Mouse (Mus musculus) G1E (cell line): ENCODE results near the gene Emp2.

Source experiments
- CTCF ChIP-seq: IDR thresholded peaks from 2 replicates; pipeline ENCODE4 v1.5.1; 2012; ENCODE audit warnings: low read depth, low read length, inconsistent platforms, mixed read lengths
- GATA1 ChIP-seq: IDR thresholded peaks from 2 replicates; pipeline ENCODE4 v1.6.1; 2012; ENCODE audit warnings: borderline replicate concordance, low read length, inconsistent platforms, mixed read lengths
- POLR2AphosphoS5 ChIP-seq: IDR thresholded peaks from 2 replicates; pipeline ENCODE4 v1.6.1; 2012; ENCODE audit warnings: low read depth, low read length, inconsistent platforms; ENCODE audit not compliant: insufficient replicate concordance
- TAL1 ChIP-seq: conservative IDR thresholded peaks from 2 replicates; pipeline ENCODE4 v1.6.1; 2012; ENCODE audit warnings: low read depth, low read length, inconsistent platforms, mixed read lengths

DNA sequence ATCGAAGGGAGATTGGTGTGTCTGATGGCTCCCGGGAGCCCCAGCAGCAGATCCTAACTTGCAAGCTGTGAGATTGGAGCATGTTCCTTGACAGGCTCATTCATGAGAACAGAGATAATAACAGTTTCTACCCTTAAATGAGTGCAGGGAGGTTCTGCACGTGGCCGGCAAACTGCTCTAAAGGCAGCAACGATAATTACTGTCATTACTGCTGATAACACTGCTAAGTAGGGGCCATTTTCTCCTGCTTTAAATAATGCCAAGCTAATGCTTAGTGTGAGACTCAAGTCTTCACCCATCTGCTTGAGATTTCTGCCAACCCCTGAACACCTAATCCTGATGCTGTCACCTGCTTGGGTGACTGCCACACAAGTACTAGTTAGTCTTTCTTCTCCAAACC is 6.4 kb downstream of the Emp2 start:
- TF ChIP-seq CTCF (no peak), GATA1 (no peak), TAL1 (no peak), POLR2AphosphoS5 (no peak)
